Mouse (Mus musculus) testis, adult 2 months (tissue): ENCODE data around the gene Dach2.

ENCODE experiments used
- CTCF ChIP-seq: fragments of 200-500 bp; IDR thresholded peaks from 2 replicates; pipeline ENCODE4 v1.5.1; 2012; ENCODE audit warnings: low read depth, mild to moderate bottlenecking, inconsistent platforms, low read length, moderate library complexity; ENCODE audit not compliant: control insufficient read depth, insufficient read depth, insufficient replicate concordance
- POLR2A ChIP-seq: fragments of 200-500 bp; IDR thresholded peaks from 2 replicates; pipeline ENCODE4 v1.6.1; 2012; ENCODE audit warnings: low read depth, mild to moderate bottlenecking, inconsistent platforms, low read length, moderate library complexity; ENCODE audit not compliant: control insufficient read depth

DNA sequence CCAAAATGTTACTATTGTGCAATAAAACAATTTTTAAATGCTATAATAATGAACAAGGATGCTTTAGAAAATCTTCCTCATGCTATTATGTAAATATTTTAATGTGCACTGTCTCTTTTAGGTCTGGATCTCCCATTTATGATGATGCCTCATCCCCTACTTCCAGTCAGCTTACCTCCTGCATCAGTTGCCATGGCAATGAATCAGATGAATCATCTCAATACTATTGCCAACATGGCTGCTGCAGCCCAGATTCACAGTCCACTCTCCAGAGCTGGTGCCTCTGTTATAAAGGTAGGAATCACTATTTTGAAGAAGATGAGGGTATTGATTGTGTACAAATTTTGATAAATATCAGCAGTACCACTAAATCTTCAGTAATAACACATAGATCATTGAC is 426.8 kb downstream of the Dach2 start:
- TF ChIP-seq CTCF = no peak
- TF ChIP-seq POLR2A = no peak
